Mouse (Mus musculus) limb, embryonic 14.5 days (tissue): Measurements from ENCODE around the gene St3gal3. TPM values are rescaled to one million over a fixed set of nuclear protein-coding genes. Genes with fewer than 3 reads are reported as not detected.

Experiments used
- ATAC-seq: fragments of 200-750 bp; cut with Nextera tagmentation; 2 replicates; pipeline ENCODE4 v1.8.0; 2017; ENCODE audit warnings: low read depth, moderate number of reproducible peaks, moderate TSS enrichment; ENCODE audit not compliant: low FRiP score
- DNase-seq: peaks from one replicate; pipeline ENCODE4 v3.0.0-alpha.2; 2015; ENCODE audit warnings: low spot score
- H3K27ac ChIP-seq: fragments of 300-500 bp; sonication (generic); replicated peaks from 2 replicates; pipeline ENCODE4 v1.5.1; 2014; ENCODE audit warnings: low read depth, mild to moderate bottlenecking, low read length, moderate library complexity, mixed read lengths
- H3K27me3 ChIP-seq: fragments of 300-500 bp; sonication (generic); 2 replicates; pipeline ENCODE4 v1.6.1; 2014; ENCODE audit warnings: low read length, mixed read lengths; ENCODE audit not compliant: control insufficient read depth, insufficient read depth
- H3K36me3 ChIP-seq: fragments of 300-500 bp; sonication (generic); 2 replicates; pipeline ENCODE4 v1.6.1; 2014; ENCODE audit warnings: mild to moderate bottlenecking, low read length, moderate library complexity, mixed read lengths; ENCODE audit not compliant: control insufficient read depth, insufficient read depth
- H3K4me1 ChIP-seq: fragments of 300-500 bp; sonication (generic); 2 replicates; pipeline ENCODE4 v1.6.1; 2014; ENCODE audit warnings: antibody characterized with exemption, low read length, mixed read lengths; ENCODE audit not compliant: control insufficient read depth, insufficient read depth
- H3K4me2 ChIP-seq: fragments of 300-500 bp; sonication (generic); replicated peaks from 2 replicates; pipeline ENCODE4 v1.6.1; 2014; ENCODE audit warnings: low read depth, mild to moderate bottlenecking, low read length, moderate library complexity; ENCODE audit not compliant: severe bottlenecking
- H3K4me3 ChIP-seq: fragments of 300-500 bp; sonication (generic); replicated peaks from 2 replicates; pipeline ENCODE4 v1.5.1; 2014; ENCODE audit warnings: low read length
- H3K9ac ChIP-seq: fragments of 300-500 bp; sonication (generic); 2 replicates; pipeline ENCODE4 v1.6.1; 2014; ENCODE audit warnings: mild to moderate bottlenecking, low read depth, low read length, moderate library complexity; ENCODE audit not compliant: severe bottlenecking
- H3K9me3 ChIP-seq: fragments of 300-500 bp; sonication (generic); 2 replicates; pipeline ENCODE4 v1.6.1; 2016; ENCODE audit warnings: low read length; ENCODE audit not compliant: control insufficient read depth
- POLR2A ChIP-seq: fragments of 200-500 bp; IDR thresholded peaks from 2 replicates; pipeline ENCODE4 v1.8.0; 2012; ENCODE audit warnings: inconsistent platforms, mild to moderate bottlenecking, moderate library complexity, borderline replicate concordance; ENCODE audit not compliant: insufficient read depth, insufficient read length; ENCODE audit errors: extremely low read depth
- WGBS: fragments of 180-500 bp; shearing (Covaris S2); extraction: QIAGEN DNeasy Blood & Tissue Kit; methylation state at CpG from one replicate; pipeline ENCODE4 v1.1.7; 2014; 5-methylcytosine and 5-hydroxymethylcytosine counted together
- polyA plus RNA-seq, 2 experiments: library from polyadenylated mRNA; depleted of rRNA in 1 of 2; stranded (reverse) in 1 of 2; unstranded in 1 of 2; fragments of >200 nt; fragmentation: Nextera tagmentation in 1 of 2; extraction: Ambion mirVana in 1 of 2; gene quantifications; 2 replicates each; pipeline versions ENCODE4 v1.2.1 to v1.2.3; 2012 to 2014

The St3gal3 gene
- polyA plus RNA-seq, 2 experiments: 5.4 to 26.1 TPM

- H3K9ac ChIP-seq: no peak overlapping the region
- no peaks in the 10 kb centered on the region for H3K36me3 ChIP-seq
- H3K27me3 ChIP-seq: no peaks in the 10 kb centered on the region
- no peak for DNase-seq
- no peaks in the 10 kb centered on the region for H3K9me3 ChIP-seq
- no peak overlapping the region for H3K4me3 ChIP-seq
- WGBS: 75% methylated on average over 8 of the region's 8 CpGs
- no peak overlapping the region for H3K27ac ChIP-seq
- TF ChIP-seq POLR2A: no peak
- H3K4me1 ChIP-seq: peaks cover 21% of the 10 kb centered on the region
- no peak for ATAC-seq
- H3K4me2 ChIP-seq: no peak overlapping the region
Measured at GRCm38 (mm10) chr4:118080481-118080880, 54.2 kb downstream of the St3gal3 start.

GRCm38 (mm10) chr4:118079195-118079594 is 55.5 kb downstream of the St3gal3 start:
- ATAC-seq (no peak), DNase-seq (no peak)
- Histone ChIP-seq H3K27ac (no peak overlapping the region), H3K27me3 (no peaks in the 10 kb centered on the region), H3K4me1 (peaks cover 18% of the 10 kb centered on the region), H3K36me3 (no peaks in the 10 kb centered on the region), H3K4me2 (no peak overlapping the region), H3K9ac (no peak overlapping the region), H3K4me3 (no peak overlapping the region), H3K9me3 (no peaks in the 10 kb centered on the region)
- 85% methylated on average over 8 of the region's 8 CpGs for WGBS
- TF ChIP-seq POLR2A: no peak

- no peak for ATAC-seq
- no peak for TF ChIP-seq POLR2A
- peaks cover 18% of the 10 kb centered on the region for H3K4me1 ChIP-seq
- H3K27ac ChIP-seq: no peak overlapping the region
- H3K9me3 ChIP-seq: no peaks in the 10 kb centered on the region
- 89% methylated on average over 9 of the region's 9 CpGs for WGBS
- no peak overlapping the region for H3K4me2 ChIP-seq
- no peak overlapping the region for H3K9ac ChIP-seq
- H3K4me3 ChIP-seq: no peak overlapping the region
- DNase-seq: no peak
- H3K36me3 ChIP-seq: no peaks in the 10 kb centered on the region
- H3K27me3 ChIP-seq: no peaks in the 10 kb centered on the region
Measured at GRCm38 (mm10) chr4:118078576-118078975, 56.1 kb downstream of the St3gal3 start.

- no peak overlapping the region for H3K4me3 ChIP-seq
- H3K36me3 ChIP-seq: no peaks in the 10 kb centered on the region
- ATAC-seq (peak; percentile 86), DNase-seq (peak; percentile 87)
- no peaks in the 10 kb centered on the region for H3K27me3 ChIP-seq
- H3K4me2 ChIP-seq: 0 out of 2 replicates have a peak overlapping the region, but pooled peaks have one; percentile 11
- peaks cover 15% of the 10 kb centered on the region for H3K4me1 ChIP-seq
- WGBS: 14% methylated on average over 12 of the region's 12 CpGs
- no peak for TF ChIP-seq POLR2A
- no peak overlapping the region for H3K9ac ChIP-seq
- H3K27ac ChIP-seq: no peak overlapping the region; the same call in 1 of the 2 replicates
- H3K9me3 ChIP-seq: no peaks in the 10 kb centered on the region
Measured at GRCm38 (mm10) chr4:118077293-118077752, 57.4 kb downstream of the St3gal3 start.

- no peaks in the 10 kb centered on the region for H3K27me3 ChIP-seq
- no peak overlapping the region for H3K9ac ChIP-seq
- no peak overlapping the region for H3K27ac ChIP-seq
- ATAC-seq: no peak
- no peak overlapping the region for H3K4me3 ChIP-seq
- H3K9me3 ChIP-seq: no peaks in the 10 kb centered on the region
- no peaks in the 10 kb centered on the region for H3K36me3 ChIP-seq
- peaks cover 19% of the 10 kb centered on the region for H3K4me1 ChIP-seq
- TF ChIP-seq POLR2A: no peak
- 86% methylated on average over 1 of the region's 1 CpGs for WGBS
- no peak overlapping the region for H3K4me2 ChIP-seq
- no peak for DNase-seq
Measured at GRCm38 (mm10) chr4:118076648-118077047, 58.1 kb downstream of the St3gal3 start.

GRCm38 (mm10) chr4:118075343-118075742 is 59.4 kb downstream of the St3gal3 start:
- TF ChIP-seq POLR2A: no peak
- ATAC-seq (no peak), DNase-seq (no peak)
- 93% methylated on average over 9 of the region's 9 CpGs for WGBS
- no peak overlapping the region for H3K4me2 ChIP-seq
- no peak overlapping the region for H3K4me3 ChIP-seq
- H3K27me3 ChIP-seq: no peaks in the 10 kb centered on the region
- H3K4me1 ChIP-seq: peaks cover 22% of the 10 kb centered on the region
- H3K9ac ChIP-seq: no peak overlapping the region
- no peaks in the 10 kb centered on the region for H3K9me3 ChIP-seq
- no peaks in the 10 kb centered on the region for H3K36me3 ChIP-seq
- no peak overlapping the region for H3K27ac ChIP-seq
